Mouse (Mus musculus) limb, embryonic 15.5 days (tissue): Measurements from ENCODE around the gene Fbxo45. TPM values are rescaled to one million over a fixed set of nuclear protein-coding genes. Genes with fewer than 3 reads are reported as not detected.

Source experiments
- ATAC-seq: fragments of 200-750 bp; cut with Nextera tagmentation; 2 replicates; pipeline ENCODE4 v1.8.0; 2017; ENCODE audit warnings: low read depth, moderate TSS enrichment; ENCODE audit not compliant: insufficient number of reproducible peaks, low FRiP score, low TSS enrichment
- H3K27ac ChIP-seq: fragments of 300-500 bp; sonication (generic); 2 replicates; pipeline ENCODE4 v1.5.1; 2015; ENCODE audit warnings: moderate library complexity, mild to moderate bottlenecking, inconsistent platforms
- H3K27me3 ChIP-seq: fragments of 300-500 bp; sonication (generic); 2 replicates; pipeline ENCODE4 v1.6.1; 2015; ENCODE audit warnings: inconsistent platforms
- H3K36me3 ChIP-seq: fragments of 300-500 bp; sonication (generic); 2 replicates; pipeline ENCODE4 v1.6.1; 2015; ENCODE audit warnings: inconsistent platforms
- H3K4me1 ChIP-seq: fragments of 300-500 bp; sonication (generic); 2 replicates; pipeline ENCODE4 v1.6.1; 2015; ENCODE audit warnings: inconsistent platforms
- H3K4me2 ChIP-seq: fragments of 300-500 bp; sonication (generic); 2 replicates; pipeline ENCODE4 v1.6.1; 2015; ENCODE audit warnings: mild to moderate bottlenecking, inconsistent platforms
- H3K4me3 ChIP-seq: fragments of 300-500 bp; sonication (generic); 2 replicates; pipeline ENCODE4 v1.5.1; 2015; ENCODE audit warnings: mild to moderate bottlenecking, inconsistent platforms
- H3K9ac ChIP-seq: fragments of 300-500 bp; sonication (generic); 2 replicates; pipeline ENCODE4 v1.6.1; 2015; ENCODE audit warnings: inconsistent platforms
- H3K9me3 ChIP-seq: fragments of 300-500 bp; sonication (generic); 2 replicates; pipeline ENCODE4 v1.6.1; 2016; ENCODE audit warnings: inconsistent platforms
- WGBS: fragments of 180-500 bp; shearing (Covaris S2); methylation state at CpG from one replicate; pipeline ENCODE4 v1.1.7; 2015; 5-methylcytosine and 5-hydroxymethylcytosine counted together
- microRNA counts: library from miRNA; unstranded; fragments of <30 nt; microRNA quantifications from one replicate; lab custom pipeline; 2016
- microRNA-seq: library from miRNA; unstranded; fragments of <30 nt; microRNA quantifications from one replicate; pipeline ENCODE4, GENCODE M21; 2016
- polyA plus RNA-seq: library from polyadenylated mRNA; unstranded; fragments of >200 nt; fragmentation: Nextera tagmentation; extraction: Ambion mirVana; gene quantifications from 2 replicates; pipeline ENCODE4 v1.2.1, GENCODE M21; 2015

Fbxo45 gene
- polyA plus RNA-seq, 1 experiment from 2014 or later, result 11.6 TPM

GRCm38 (mm10) chr16:32200256-32201003 is 46.5 kb downstream of the Fbxo45 start:
- ATAC-seq, result no peak
- H3K9ac ChIP-seq, result no peak overlapping the region
- no peaks in the 10 kb centered on the region for H3K36me3 ChIP-seq
- H3K9me3 ChIP-seq, result no peaks in the 10 kb centered on the region
- peaks cover 6% of the 10 kb centered on the region; the same call in 1 of the 2 replicates for H3K4me1 ChIP-seq
- peak overlapping the region; percentile 78 for H3K27ac ChIP-seq
- H3K27me3 ChIP-seq, result no peaks in the 10 kb centered on the region
- peak overlapping the region; percentile 19 for H3K4me3 ChIP-seq
- 46% methylated on average over 21 of the region's 21 CpGs for WGBS
- peak overlapping the region; percentile 19; the same call in 1 of the 2 replicates for H3K4me2 ChIP-seq

GRCm38 (mm10) chr16:32190011-32190441 is 56.9 kb downstream of the Fbxo45 start:
- WGBS, result 49% methylated on average over 12 of the region's 12 CpGs
- no peak overlapping the region for H3K4me3 ChIP-seq

GRCm38 (mm10) chr16:32189109-32189508 is 57.8 kb downstream of the Fbxo45 start:
- 58% methylated on average over 6 of the region's 6 CpGs for WGBS
- Histone ChIP-seq H3K4me2 (no peak overlapping the region), H3K4me3 (no peak overlapping the region), H3K9ac (no peak overlapping the region), H3K9me3 (no peaks in the 10 kb centered on the region), H3K27me3 (no peaks in the 10 kb centered on the region), H3K36me3 (no peaks in the 10 kb centered on the region), H3K27ac (no peak overlapping the region), H3K4me1 (no peaks in the 10 kb centered on the region)
- ATAC-seq, result no peak

More at GRCm38 (mm10) chr16:32190011-32190441, 56.9 kb downstream of the Fbxo45 start:
- Histone ChIP-seq H3K4me1 (no peaks in the 10 kb centered on the region), H3K27me3 (no peaks in the 10 kb centered on the region), H3K27ac (no peak overlapping the region), H3K9me3 (no peaks in the 10 kb centered on the region), H3K4me2 (no peak overlapping the region), H3K9ac (no peak overlapping the region), H3K36me3 (no peaks in the 10 kb centered on the region)
- no peak for ATAC-seq

- H3K4me2 ChIP-seq, result no peak overlapping the region
- H3K27ac ChIP-seq, result no peak overlapping the region
- 93% methylated on average over 5 of the region's 5 CpGs for WGBS
- no peak overlapping the region for H3K4me3 ChIP-seq
- ATAC-seq, result no peak
- no peaks in the 10 kb centered on the region for H3K27me3 ChIP-seq
- no peaks in the 10 kb centered on the region for H3K4me1 ChIP-seq
- H3K36me3 ChIP-seq, result no peaks in the 10 kb centered on the region
- no peak overlapping the region for H3K9ac ChIP-seq
- no peaks in the 10 kb centered on the region for H3K9me3 ChIP-seq
Observed at GRCm38 (mm10) chr16:32186056-32186455, 60.9 kb downstream of the Fbxo45 start.

MicroRNAs encoded within 50 kb of the gene (microRNA counts, 519-probe panel; counts per million panel counts)
- 1,178 counts per million, percentile 7 among the panel's probes with 10 or more counts for microRNA mmu-miR-1946a (lab: Ali Mortazavi, UCI)

Small RNAs within 50 kb of the gene (microRNA-seq; reads per million reads assigned to microRNA genes)
- not detected for gene Mir1946a

Other genes starting within 250 kb of the Fbxo45 start
- gene Senp5, start 243.9 kb downstream of the Fbxo45 start, polyA plus RNA-seq, result 12.6 and 13.0 TPM in 2 replicates
- 32.5 and 33.9 TPM in 2 replicates for gene Pak2, start 167.8 kb downstream of the Fbxo45 start, polyA plus RNA-seq
- gene Pigx, start 147.4 kb downstream of the Fbxo45 start, polyA plus RNA-seq, result 83.1 and 89.3 TPM in 2 replicates
- gene Cep19, start 147.4 kb downstream of the Fbxo45 start, polyA plus RNA-seq, result 23.1 and 25.5 TPM in 2 replicates
- gene Nrros, start 81.6 kb downstream of the Fbxo45 start, polyA plus RNA-seq, result 21.3 and 23.0 TPM in 2 replicates
- gene Bex6, start 67.3 kb downstream of the Fbxo45 start, polyA plus RNA-seq, result 0.20 TPM in 1 of 2 replicates, not detected in the other
- gene Wdr53, start 69 bp upstream of the Fbxo45 start, polyA plus RNA-seq, result 19.9 and 22.0 TPM in 2 replicates
- 0.20 TPM in 1 of 2 replicates, not detected in the other for gene Smco1, start 24.3 kb upstream of the Fbxo45 start, polyA plus RNA-seq
- 29.8 and 31.4 TPM in 2 replicates for gene Rnf168, start 30.3 kb upstream of the Fbxo45 start, polyA plus RNA-seq
- gene Ubxn7, start 85.1 kb upstream of the Fbxo45 start, polyA plus RNA-seq, result 20.9 and 25.2 TPM in 2 replicates
- 0.12 and 0.46 TPM in 2 replicates for gene Tm4sf19, start 153.3 kb upstream of the Fbxo45 start, polyA plus RNA-seq
- gene Tctex1d2, start 172.5 kb upstream of the Fbxo45 start, polyA plus RNA-seq, result 19.5 and 21.5 TPM in 2 replicates
- gene Pcyt1a, start 183.8 kb upstream of the Fbxo45 start, polyA plus RNA-seq, result 46.6 and 48.5 TPM in 2 replicates
- 0.06 and 0.12 TPM in 2 replicates for gene Slc51a, start 240.7 kb upstream of the Fbxo45 start, polyA plus RNA-seq
- gene Zdhhc19, start 249.1 kb upstream of the Fbxo45 start, polyA plus RNA-seq, result not detected in 2 replicates